Mouse (Mus musculus): ENCODE measurements around the gene Fbxl5. TPM values are rescaled to one million over a fixed set of nuclear protein-coding genes. Genes with fewer than 3 reads are reported as not detected.

Gene Fbxl5
- total and polyA plus RNA-seq, 3 experiments, result 20.0 to 124 (median 64.5) TPM

DNA sequence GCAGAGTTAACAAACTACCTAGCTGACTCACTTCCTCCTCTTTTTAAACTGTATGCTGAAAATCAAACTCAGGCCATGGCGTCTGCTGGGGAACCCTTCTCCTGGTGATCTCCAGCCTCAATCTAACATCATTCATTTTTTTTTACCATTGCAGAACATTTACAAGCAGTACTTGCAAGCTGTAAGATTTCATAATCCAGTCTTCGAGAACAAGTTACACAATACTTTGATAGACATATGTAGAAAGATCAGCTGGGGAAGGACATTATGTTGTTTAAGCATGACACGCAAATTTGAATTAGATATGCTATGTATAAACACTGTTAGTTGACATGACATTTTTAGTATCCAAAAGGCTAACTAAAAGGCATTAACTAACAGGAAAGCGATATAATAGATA, 19.6 kb downstream of the Fbxl5 start:
- Histone ChIP-seq H3K27me3 (ENCODE audit: insufficient read depth, low read length) (peaks cover 2% of the 10 kb centered on the region; the same call in 1 of the 2 replicates), H3K9me3 (replicated peaks) (no peaks in the 10 kb centered on the region), H3K4me3 (ENCODE audit: low read depth, low read length) (no peak overlapping the region), H3K36me3 (replicated peaks) (no peaks in the 10 kb centered on the region), H3K4me1 (ENCODE audit: insufficient read depth, low read depth, low read length) (peaks cover 8% of the 10 kb centered on the region)
- no peak for DNase-seq (ENCODE audit: low spot score)
- ATAC-seq (ENCODE audit: extremely low read depth, insufficient number of reproducible peaks, low FRiP score, poor library complexity, severe bottlenecking), result peak; percentile 48; the same call in 1 of the 2 replicates
- TF ChIP-seq GATA1 (IDR thresholded peaks at IDR 0.05; ENCODE audit: borderline replicate concordance, low read length), result no peak
- TF ChIP-seq CTCF (IDR thresholded peaks at IDR 0.05; ENCODE audit: low read depth, low read length), result no peak
- no peak for TF ChIP-seq GATA2 (IDR thresholded peaks at IDR 0.05; ENCODE audit: borderline replicate concordance, low read depth, low read length)
- no peak for TF ChIP-seq POLR2AphosphoS5 (IDR thresholded peaks at IDR 0.05; ENCODE audit: insufficient replicate concordance, low read depth, low read length)
- TF ChIP-seq TAL1 (conservative IDR thresholded peaks at IDR 0.05; ENCODE audit: low read depth, low read length), result no peak

DNA sequence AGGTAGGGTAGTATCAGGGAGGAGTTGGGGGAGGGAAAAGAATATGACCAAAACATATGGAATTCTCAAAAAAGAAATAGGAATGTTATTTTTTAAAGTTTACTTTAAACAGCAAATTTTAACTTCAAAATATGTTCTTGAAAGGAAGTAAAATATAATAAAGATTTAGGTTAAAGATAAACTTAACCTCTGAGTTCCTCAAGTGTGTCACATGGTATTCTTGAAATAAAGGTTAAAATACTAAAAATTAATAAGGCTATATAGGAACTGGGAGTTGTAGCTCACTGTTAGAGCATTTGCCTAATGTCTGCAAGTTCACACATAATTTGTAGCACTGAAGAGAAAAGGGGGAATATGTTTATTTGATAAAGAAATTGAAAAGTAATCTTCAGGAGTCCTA, 20.2 kb downstream of the Fbxl5 start:
- DNase-seq (ENCODE audit: low spot score) (no peak), ATAC-seq (ENCODE audit: extremely low read depth, insufficient number of reproducible peaks, low FRiP score, poor library complexity, severe bottlenecking) (0 out of 2 replicates have a peak, but pooled peaks have one; percentile 36)
- H3K27me3 ChIP-seq (ENCODE audit: insufficient read depth, low read length), result peaks cover 2% of the 10 kb centered on the region; the same call in 1 of the 2 replicates
- H3K4me3 ChIP-seq (ENCODE audit: low read depth, low read length), result no peak overlapping the region
- peaks cover 8% of the 10 kb centered on the region for H3K4me1 ChIP-seq (ENCODE audit: insufficient read depth, low read depth, low read length)
- no peaks in the 10 kb centered on the region for H3K9me3 ChIP-seq (replicated peaks)
- H3K36me3 ChIP-seq (replicated peaks), result no peaks in the 10 kb centered on the region
- TF ChIP-seq CTCF (IDR thresholded peaks at IDR 0.05; ENCODE audit: low read depth, low read length) (no peak), GATA1 (IDR thresholded peaks at IDR 0.05; ENCODE audit: borderline replicate concordance, low read length) (no peak), POLR2AphosphoS5 (IDR thresholded peaks at IDR 0.05; ENCODE audit: insufficient replicate concordance, low read depth, low read length) (no peak), TAL1 (conservative IDR thresholded peaks at IDR 0.05; ENCODE audit: low read depth, low read length) (no peak), GATA2 (IDR thresholded peaks at IDR 0.05; ENCODE audit: borderline replicate concordance, low read depth, low read length) (no peak)

DNA sequence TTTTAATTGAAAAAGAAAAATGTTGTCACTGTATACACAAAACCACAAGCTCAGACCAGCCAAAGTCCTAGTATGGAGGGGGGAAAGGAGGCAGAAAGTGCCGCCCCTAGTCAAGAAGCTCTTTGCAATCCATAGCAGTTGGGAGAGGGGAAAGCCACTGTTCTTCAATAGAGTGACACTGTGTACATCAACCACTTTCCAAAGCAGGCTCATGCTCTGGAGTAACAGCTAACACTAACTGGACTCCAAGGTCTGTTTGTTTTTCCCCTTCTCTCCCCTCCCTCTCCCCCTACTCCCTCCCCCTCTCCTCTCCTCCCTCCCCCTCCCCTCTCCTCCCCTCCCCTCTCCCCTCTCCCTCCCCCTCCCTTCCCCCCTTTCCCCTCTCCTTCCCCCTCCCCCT, 20.7 kb downstream of the Fbxl5 start:
- DNase-seq (ENCODE audit: low spot score) (no peak), ATAC-seq (ENCODE audit: extremely low read depth, insufficient number of reproducible peaks, low FRiP score, poor library complexity, severe bottlenecking) (no peak)
- peaks cover 2% of the 10 kb centered on the region; the same call in 1 of the 2 replicates for H3K27me3 ChIP-seq (ENCODE audit: insufficient read depth, low read length)
- H3K9me3 ChIP-seq (replicated peaks), result no peaks in the 10 kb centered on the region
- H3K36me3 ChIP-seq (replicated peaks), result no peaks in the 10 kb centered on the region
- H3K4me1 ChIP-seq (ENCODE audit: insufficient read depth, low read depth, low read length), result peaks cover 8% of the 10 kb centered on the region
- TF ChIP-seq GATA1 (IDR thresholded peaks at IDR 0.05; ENCODE audit: borderline replicate concordance, low read length) (no peak), TAL1 (conservative IDR thresholded peaks at IDR 0.05; ENCODE audit: low read depth, low read length) (no peak), CTCF (IDR thresholded peaks at IDR 0.05; ENCODE audit: low read depth, low read length) (no peak), POLR2AphosphoS5 (IDR thresholded peaks at IDR 0.05; ENCODE audit: insufficient replicate concordance, low read depth, low read length) (no peak), GATA2 (IDR thresholded peaks at IDR 0.05; ENCODE audit: borderline replicate concordance, low read depth, low read length) (no peak)
- H3K4me3 ChIP-seq (ENCODE audit: low read depth, low read length), result no peak overlapping the region

DNA sequence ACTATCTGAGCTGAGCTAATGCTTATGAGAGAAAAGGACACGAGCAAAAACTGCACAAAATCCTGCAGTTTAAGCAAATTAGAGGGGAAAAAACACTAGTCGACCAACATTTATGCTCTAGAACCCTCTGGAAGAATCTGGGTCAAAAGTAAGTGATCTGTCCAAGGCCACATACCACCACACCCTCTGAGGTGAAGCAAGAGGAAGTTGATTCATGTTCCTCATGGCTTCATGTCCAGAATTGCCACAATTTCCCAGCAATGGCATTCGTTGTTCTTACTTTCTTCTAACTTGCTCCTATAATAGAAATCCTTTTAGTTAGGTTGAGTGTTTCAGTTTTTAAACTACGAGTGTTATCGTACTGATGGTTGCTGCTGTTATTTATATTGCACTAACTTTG, 21.9 kb downstream of the Fbxl5 start:
- Histone ChIP-seq H3K4me3 (ENCODE audit: low read depth, low read length) (no peak overlapping the region), H3K36me3 (replicated peaks) (no peaks in the 10 kb centered on the region), H3K4me1 (ENCODE audit: insufficient read depth, low read depth, low read length) (peaks cover 8% of the 10 kb centered on the region), H3K9me3 (replicated peaks) (no peaks in the 10 kb centered on the region), H3K27me3 (ENCODE audit: insufficient read depth, low read length) (peaks cover 2% of the 10 kb centered on the region; the same call in 1 of the 2 replicates)
- no peak; the same call in 1 of the 2 replicates for ATAC-seq (ENCODE audit: extremely low read depth, insufficient number of reproducible peaks, low FRiP score, poor library complexity, severe bottlenecking)
- TF ChIP-seq POLR2AphosphoS5 (IDR thresholded peaks at IDR 0.05; ENCODE audit: insufficient replicate concordance, low read depth, low read length) (no peak), TAL1 (conservative IDR thresholded peaks at IDR 0.05; ENCODE audit: low read depth, low read length) (no peak), CTCF (IDR thresholded peaks at IDR 0.05; ENCODE audit: low read depth, low read length) (no peak), GATA2 (IDR thresholded peaks at IDR 0.05; ENCODE audit: borderline replicate concordance, low read depth, low read length) (no peak), GATA1 (IDR thresholded peaks at IDR 0.05; ENCODE audit: borderline replicate concordance, low read length) (no peak)
- DNase-seq (ENCODE audit: low spot score), result no peak

DNA sequence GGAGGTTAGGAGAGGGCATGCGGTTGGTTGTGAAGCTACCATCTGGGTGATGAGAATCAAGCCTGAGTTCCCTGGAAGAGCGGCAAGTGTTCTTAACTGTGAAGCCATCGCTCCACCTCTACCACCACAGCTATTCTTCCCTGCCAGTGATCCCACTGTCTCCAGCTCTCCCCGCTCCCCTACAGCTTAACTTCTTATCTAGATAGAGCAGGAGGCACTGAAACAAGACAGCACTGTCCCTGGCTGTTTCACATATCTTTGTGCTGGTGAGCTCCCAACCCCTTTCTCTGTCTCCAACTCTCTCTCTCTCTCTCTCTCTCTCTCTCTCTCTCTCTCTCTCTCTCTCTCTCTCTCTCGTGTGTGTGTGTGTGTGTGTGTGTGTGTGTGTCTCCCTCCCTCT, 29.1 kb downstream of the Fbxl5 start:
- Histone ChIP-seq H3K9me3 (replicated peaks) (no peaks in the 10 kb centered on the region), H3K4me3 (ENCODE audit: low read depth, low read length) (no peak overlapping the region), H3K36me3 (replicated peaks) (no peaks in the 10 kb centered on the region), H3K27me3 (ENCODE audit: insufficient read depth, low read length) (peaks cover 15% of the 10 kb centered on the region), H3K4me1 (ENCODE audit: insufficient read depth, low read depth, low read length) (peaks cover 3% of the 10 kb centered on the region)
- ATAC-seq (ENCODE audit: extremely low read depth, insufficient number of reproducible peaks, low FRiP score, poor library complexity, severe bottlenecking) (peak; percentile 60), DNase-seq (ENCODE audit: low spot score) (no peak)
- TF ChIP-seq POLR2AphosphoS5 (IDR thresholded peaks at IDR 0.05; ENCODE audit: insufficient replicate concordance, low read depth, low read length) (no peak), CTCF (IDR thresholded peaks at IDR 0.05; ENCODE audit: low read depth, low read length) (no peak), GATA2 (IDR thresholded peaks at IDR 0.05; ENCODE audit: borderline replicate concordance, low read depth, low read length) (no peak), GATA1 (IDR thresholded peaks at IDR 0.05; ENCODE audit: borderline replicate concordance, low read length) (no peak), TAL1 (conservative IDR thresholded peaks at IDR 0.05; ENCODE audit: low read depth, low read length) (no peak)

DNA sequence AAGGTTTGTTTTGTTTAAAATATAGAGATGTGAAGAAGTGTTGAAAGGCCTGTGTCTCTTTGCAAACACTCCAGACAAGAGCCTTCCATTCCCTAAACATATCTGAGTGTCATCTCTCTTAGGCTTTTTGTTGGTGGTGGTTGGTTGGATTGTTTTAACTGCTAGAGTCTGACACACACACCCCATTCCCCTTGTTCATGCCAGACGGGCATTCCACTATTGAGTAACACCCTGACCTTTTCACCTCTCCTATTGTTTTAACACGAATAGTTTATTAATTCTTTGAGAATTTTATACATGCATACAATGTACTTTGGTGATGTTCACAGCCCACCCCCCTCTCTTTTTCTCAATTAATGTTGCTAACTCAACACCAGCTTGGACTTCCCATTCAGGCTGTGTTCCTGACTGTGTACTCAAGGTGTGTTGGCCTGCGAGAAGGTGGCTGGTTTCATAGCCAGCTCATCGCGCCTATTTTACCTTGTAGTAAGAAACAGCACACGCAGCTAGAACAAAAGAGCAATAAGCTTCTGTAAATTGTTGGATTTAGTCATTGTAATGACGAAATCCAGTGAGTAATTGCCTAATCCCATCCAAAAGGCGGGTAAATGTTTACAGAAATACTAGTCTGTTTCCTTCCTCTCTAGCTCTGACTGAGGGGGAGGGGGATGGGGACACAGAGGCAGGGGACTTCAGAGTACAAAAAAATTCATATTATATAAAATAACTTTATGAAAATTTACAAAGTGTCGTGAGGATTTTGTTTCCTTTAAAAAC, 33.3 kb downstream of the Fbxl5 start:
- Histone ChIP-seq H3K9me3 (replicated peaks) (no peaks in the 10 kb centered on the region), H3K36me3 (replicated peaks) (no peaks in the 10 kb centered on the region), H3K27me3 (ENCODE audit: insufficient read depth, low read length) (peaks cover 20% of the 10 kb centered on the region), H3K4me3 (ENCODE audit: low read depth, low read length) (no peak overlapping the region), H3K4me1 (ENCODE audit: insufficient read depth, low read depth, low read length) (peaks cover 3% of the 10 kb centered on the region)
- ATAC-seq (ENCODE audit: extremely low read depth, insufficient number of reproducible peaks, low FRiP score, poor library complexity, severe bottlenecking) (no peak), DNase-seq (ENCODE audit: low spot score) (no peak)
- TF ChIP-seq POLR2AphosphoS5 (IDR thresholded peaks at IDR 0.05; ENCODE audit: insufficient replicate concordance, low read depth, low read length) (no peak), GATA2 (IDR thresholded peaks at IDR 0.05; ENCODE audit: borderline replicate concordance, low read depth, low read length) (no peak), TAL1 (conservative IDR thresholded peaks at IDR 0.05; ENCODE audit: low read depth, low read length) (no peak), GATA1 (IDR thresholded peaks at IDR 0.05; ENCODE audit: borderline replicate concordance, low read length) (no peak), CTCF (IDR thresholded peaks at IDR 0.05; ENCODE audit: low read depth, low read length) (no peak)

All from G1E (cell line).